Mouse (Mus musculus) hindbrain, embryonic 12.5 days (tissue): ENCODE data around the gene Prkag1. TPM values are rescaled to one million over a fixed set of nuclear protein-coding genes. Genes with fewer than 3 reads are reported as not detected.
"Not testable (repeated sequence)": the region's sequence is repeated elsewhere in the genome, so short reads cannot be mapped to it uniquely, and the experiment has no call there.

Source experiments
- ATAC-seq: fragments of 200-750 bp; cut with Nextera tagmentation; 2 replicates; pipeline ENCODE4 v1.8.0; 2017; ENCODE audit warnings: moderate TSS enrichment; ENCODE audit not compliant: low FRiP score
- H3K27ac ChIP-seq: fragments of 300-500 bp; sonication (generic); 2 replicates; pipeline ENCODE4 v1.5.1; 2016; ENCODE audit warnings: mild to moderate bottlenecking
- H3K27me3 ChIP-seq: fragments of 300-500 bp; sonication (generic); 2 replicates; pipeline ENCODE4 v1.6.1; 2016; ENCODE audit warnings: mild to moderate bottlenecking
- H3K36me3 ChIP-seq: fragments of 300-500 bp; sonication (generic); 2 replicates; pipeline ENCODE4 v1.6.1; 2016; ENCODE audit warnings: mild to moderate bottlenecking
- H3K4me1 ChIP-seq: fragments of 300-500 bp; sonication (generic); 2 replicates; pipeline ENCODE4 v1.6.1; 2016
- H3K4me2 ChIP-seq: fragments of 300-500 bp; sonication (generic); replicated peaks from 2 replicates; pipeline ENCODE4 v1.6.1; 2016; ENCODE audit warnings: mild to moderate bottlenecking
- H3K4me3 ChIP-seq: fragments of 300-500 bp; sonication (generic); 2 replicates; pipeline ENCODE4 v1.5.1; 2016; ENCODE audit warnings: mild to moderate bottlenecking
- H3K9ac ChIP-seq: fragments of 300-500 bp; sonication (generic); 2 replicates; pipeline ENCODE4 v1.6.1; 2016; ENCODE audit warnings: mild to moderate bottlenecking, moderate library complexity
- H3K9me3 ChIP-seq: fragments of 300-500 bp; sonication (generic); replicated peaks from 2 replicates; pipeline ENCODE4 v1.6.1; 2016; ENCODE audit warnings: mild to moderate bottlenecking
- WGBS: fragments of 180-500 bp; shearing (Covaris S2); methylation state at CpG from one replicate; pipeline ENCODE4 v1.1.7; 2016; 5-methylcytosine and 5-hydroxymethylcytosine counted together
- polyA plus RNA-seq: library from polyadenylated mRNA; unstranded; fragments of >200 nt; fragmentation: Nextera tagmentation; extraction: Ambion mirVana; gene quantifications from 2 replicates; pipeline ENCODE4 v1.2.1, GENCODE M21; 2016

Prkag1 gene
- polyA plus RNA-seq, 1 experiment from 2014 or later = 78.9 TPM

- WGBS = 63% methylated on average over 11 of the region's 12 CpGs
- Histone ChIP-seq H3K9me3 (no peaks in the 10 kb centered on the region), H3K27me3 (no peaks in the 10 kb centered on the region), H3K27ac (peak overlapping the region; percentile 60; the same call in 1 of the 2 replicates), H3K9ac (no peak overlapping the region), H3K36me3 (peaks cover 49% of the 10 kb centered on the region), H3K4me1 (peaks cover 11% of the 10 kb centered on the region), H3K4me3 (no peak overlapping the region), H3K4me2 (peak overlapping the region; percentile 71; the same call in 1 of the 2 replicates)
- no peak for ATAC-seq
Measured at GRCm38 (mm10) chr15:98832161-98833058, 1.1 kb upstream of the Prkag1 start.

GRCm38 (mm10) chr15:98831684-98832035 is 339 bp upstream of the Prkag1 start:
- Histone ChIP-seq H3K4me2 (peak overlapping the region; percentile 71), H3K9ac (peak overlapping the region; percentile 77), H3K36me3 (peaks cover 41% of the 10 kb centered on the region), H3K4me1 (peaks cover 11% of the 10 kb centered on the region), H3K27me3 (no peaks in the 10 kb centered on the region), H3K27ac (peak overlapping the region; percentile 86), H3K9me3 (no peaks in the 10 kb centered on the region), H3K4me3 (peak overlapping the region; percentile 55)
- peak; percentile 44 for ATAC-seq
- 20% methylated on average over 9 of the region's 9 CpGs for WGBS

- Histone ChIP-seq H3K4me1 (peaks cover 11% of the 10 kb centered on the region), H3K9me3 (no peaks in the 10 kb centered on the region), H3K4me2 (no peak overlapping the region), H3K4me3 (no peak overlapping the region), H3K27ac (no peak overlapping the region), H3K27me3 (no peaks in the 10 kb centered on the region), H3K36me3 (peaks cover 26% of the 10 kb centered on the region), H3K9ac (no peak overlapping the region)
- 92% methylated on average over 7 of the region's 7 CpGs for WGBS
- no peak for ATAC-seq
Measured at GRCm38 (mm10) chr15:98827611-98828011, 3.7 kb downstream of the Prkag1 start.

- ATAC-seq = no peak
- H3K9me3 ChIP-seq = no peaks in the 10 kb centered on the region
- no peak overlapping the region for H3K9ac ChIP-seq
- no peaks in the 10 kb centered on the region for H3K27me3 ChIP-seq
- no peak overlapping the region for H3K27ac ChIP-seq
- no peaks in the 10 kb centered on the region; the same call in 1 of the 2 replicates for H3K4me1 ChIP-seq
- no peak overlapping the region for H3K4me3 ChIP-seq
- H3K4me2 ChIP-seq = no peak overlapping the region
- WGBS = 72% methylated on average over 3 of the region's 3 CpGs
- H3K36me3 ChIP-seq = peaks cover 40% of the 10 kb centered on the region
Measured at GRCm38 (mm10) chr15:98823434-98823833, 7.9 kb downstream of the Prkag1 start.

- H3K27ac ChIP-seq = no peak overlapping the region
- peaks cover 40% of the 10 kb centered on the region for H3K36me3 ChIP-seq
- H3K4me3 ChIP-seq = no peak overlapping the region
- no peak overlapping the region for H3K4me2 ChIP-seq
- no peaks in the 10 kb centered on the region for H3K4me1 ChIP-seq
- ATAC-seq = no peak
- 91% methylated on average over 5 of the region's 5 CpGs for WGBS
- H3K9me3 ChIP-seq = no peaks in the 10 kb centered on the region
- H3K9ac ChIP-seq = no peak overlapping the region
- no peaks in the 10 kb centered on the region for H3K27me3 ChIP-seq
Measured at GRCm38 (mm10) chr15:98822147-98822546, 9.2 kb downstream of the Prkag1 start.

GRCm38 (mm10) chr15:98821403-98821802 is 9.9 kb downstream of the Prkag1 start:
- peaks cover 44% of the 10 kb centered on the region for H3K36me3 ChIP-seq
- H3K4me3 ChIP-seq = no peak overlapping the region
- H3K9me3 ChIP-seq = no peaks in the 10 kb centered on the region
- H3K27ac ChIP-seq = no peak overlapping the region
- 29% methylated on average over 10 of the region's 10 CpGs for WGBS
- no peak overlapping the region for H3K9ac ChIP-seq
- no peaks in the 10 kb centered on the region for H3K4me1 ChIP-seq
- no peak overlapping the region for H3K4me2 ChIP-seq
- H3K27me3 ChIP-seq = no peaks in the 10 kb centered on the region
- ATAC-seq = no peak

GRCm38 (mm10) chr15:98820937-98821336 is 10.4 kb downstream of the Prkag1 start:
- Histone ChIP-seq H3K27ac (no peak overlapping the region), H3K4me1 (no peaks in the 10 kb centered on the region), H3K4me2 (no peak overlapping the region), H3K27me3 (no peaks in the 10 kb centered on the region), H3K36me3 (peaks cover 45% of the 10 kb centered on the region), H3K9me3 (no peaks in the 10 kb centered on the region), H3K4me3 (no peak overlapping the region), H3K9ac (no peak overlapping the region)
- WGBS = 79% methylated on average over 4 of the region's 4 CpGs
- no peak for ATAC-seq

- H3K27ac ChIP-seq = no peak overlapping the region
- H3K4me3 ChIP-seq = no peak overlapping the region
- H3K27me3 ChIP-seq = no peaks in the 10 kb centered on the region
- no peaks in the 10 kb centered on the region for H3K9me3 ChIP-seq
- H3K9ac ChIP-seq = no peak overlapping the region
- no peak overlapping the region for H3K4me2 ChIP-seq
- H3K4me1 ChIP-seq = no peaks in the 10 kb centered on the region
- no peak for ATAC-seq
- H3K36me3 ChIP-seq = peaks cover 48% of the 10 kb centered on the region
- 93% methylated on average over 7 of the region's 7 CpGs for WGBS
Measured at GRCm38 (mm10) chr15:98818171-98818570, 13.2 kb downstream of the Prkag1 start.

- Histone ChIP-seq H3K9ac (no peak overlapping the region), H3K27ac (no peak overlapping the region), H3K4me1 (peaks cover 6% of the 10 kb centered on the region), H3K4me2 (no peak overlapping the region), H3K36me3 (peaks cover 46% of the 10 kb centered on the region), H3K9me3 (no peaks in the 10 kb centered on the region), H3K4me3 (no peak overlapping the region), H3K27me3 (peaks cover 30% of the 10 kb centered on the region)
- WGBS = 88% methylated on average over 20 of the region's 20 CpGs
- no peak for ATAC-seq
Measured at GRCm38 (mm10) chr15:98812741-98813424, 18.4 kb downstream of the Prkag1 start.

- 71% methylated on average over 6 of the region's 6 CpGs for WGBS
- H3K9ac ChIP-seq, H3K27ac ChIP-seq, H3K4me3 ChIP-seq, H3K4me2 ChIP-seq, H3K9me3 ChIP-seq, ATAC-seq: not testable (repeated sequence)
- peaks cover 35% of the 10 kb centered on the region for H3K36me3 ChIP-seq
- H3K27me3 ChIP-seq = peaks cover 56% of the 10 kb centered on the region
- peaks cover 32% of the 10 kb centered on the region for H3K4me1 ChIP-seq
Measured at GRCm38 (mm10) chr15:98810212-98810611, 21.1 kb downstream of the Prkag1 start.

GRCm38 (mm10) chr15:98809390-98809789 is 21.9 kb downstream of the Prkag1 start, which contains the start of gene Ddn:
TSS of gene Ddn (minus strand) at chr15:98809490.
- 38% methylated on average over 3 of the region's 3 CpGs for WGBS
- peaks cover 29% of the 10 kb centered on the region for H3K36me3 ChIP-seq
- H3K27ac ChIP-seq = no peak within 1 kb of the TSS
- H3K4me2 ChIP-seq = peak within 1 kb of the TSS; percentile 80; the same call in 1 of the 2 replicates
- no peak within 1 kb of the TSS for H3K9ac ChIP-seq
- H3K4me3 ChIP-seq = peak within 1 kb of the TSS; percentile 43; the same call in 1 of the 2 replicates
- no peaks in the 10 kb centered on the region for H3K9me3 ChIP-seq
- H3K27me3 ChIP-seq = peaks cover 65% of the 10 kb centered on the region
- H3K4me1 ChIP-seq = peaks cover 36% of the 10 kb centered on the region
- ATAC-seq = no peak

GRCm38 (mm10) chr15:98808651-98809134 is 22.6 kb downstream of the Prkag1 start:
- Histone ChIP-seq H3K4me1 (peaks cover 36% of the 10 kb centered on the region), H3K9me3 (no peaks in the 10 kb centered on the region), H3K36me3 (peaks cover 22% of the 10 kb centered on the region), H3K27ac (no peak overlapping the region), H3K4me3 (0 out of 2 replicates have a peak overlapping the region, but pooled peaks have one; percentile 43), H3K27me3 (peaks cover 72% of the 10 kb centered on the region), H3K4me2 (no peak overlapping the region), H3K9ac (no peak overlapping the region)
- 2% methylated on average over 6 of the region's 6 CpGs for WGBS
- ATAC-seq = no peak
